Mouse (Mus musculus) cerebellum, postnatal 36 days (tissue): ENCODE measurements around the gene Clstn3.
"Not testable (repeated sequence)": the region's sequence is repeated elsewhere in the genome, so short reads cannot be mapped to it uniquely, and the experiment has no call there.

ENCODE experiments used
- DNase-seq, 2 experiments: peaks; one replicate each; pipeline ENCODE4 v3.0.0; 2021 to 2022; ENCODE audit warnings: mixed read lengths in 2 of 2

Gene Clstn3

GRCm38 (mm10) chr6:124478874-124479572, 14.4 kb upstream of the Clstn3 start:
- no peak for DNase-seq

- DNase-seq: no peak
Measured at GRCm38 (mm10) chr6:124477922-124478651, 13.5 kb upstream of the Clstn3 start.

- DNase-seq: no peak
Measured at GRCm38 (mm10) chr6:124477221-124477655, 12.6 kb upstream of the Clstn3 start.

GRCm38 (mm10) chr6:124476796-124477195, 12.2 kb upstream of the Clstn3 start:
- no peak for DNase-seq

- DNase-seq: no peak
Measured at GRCm38 (mm10) chr6:124476216-124476615, 11.6 kb upstream of the Clstn3 start.

- not testable (repeated sequence) for DNase-seq
Measured at GRCm38 (mm10) chr6:124475335-124476075, 10.9 kb upstream of the Clstn3 start.

- no peak for DNase-seq
Measured at GRCm38 (mm10) chr6:124474621-124475020, 10.0 kb upstream of the Clstn3 start.

- peak; percentile 65 to 70 for DNase-seq
Measured at GRCm38 (mm10) chr6:124472801-124473200, 8.2 kb upstream of the Clstn3 start.

GRCm38 (mm10) chr6:124471783-124472638, 7.4 kb upstream of the Clstn3 start:
- not testable (repeated sequence) for DNase-seq

GRCm38 (mm10) chr6:124471121-124471520, 6.5 kb upstream of the Clstn3 start:
- DNase-seq: no peak

GRCm38 (mm10) chr6:124465729-124466128, 1.1 kb upstream of the Clstn3 start:
- DNase-seq: no peak

- DNase-seq: no peak
Measured at GRCm38 (mm10) chr6:124465299-124465698, 705 bp upstream of the Clstn3 start.

- DNase-seq: peak; percentile 24 to 40
Measured at GRCm38 (mm10) chr6:124463881-124464291, 708 bp downstream of the Clstn3 start.

GRCm38 (mm10) chr6:124459388-124459787, 5.2 kb downstream of the Clstn3 start:
- no peak for DNase-seq

- DNase-seq: peak; percentile 97 to 98
Measured at GRCm38 (mm10) chr6:124458505-124458904, 6.1 kb downstream of the Clstn3 start.

- peak in 1 of 2 experiments; percentile 16 for DNase-seq
Measured at GRCm38 (mm10) chr6:124457827-124458226, 6.8 kb downstream of the Clstn3 start.

GRCm38 (mm10) chr6:124456243-124456642, 8.4 kb downstream of the Clstn3 start:
- DNase-seq: no peak

GRCm38 (mm10) chr6:124453756-124454155, 10.8 kb downstream of the Clstn3 start:
- DNase-seq: no peak

GRCm38 (mm10) chr6:124451995-124452394, 12.6 kb downstream of the Clstn3 start:
- no peak for DNase-seq

GRCm38 (mm10) chr6:124449668-124450383, 14.8 kb downstream of the Clstn3 start:
- DNase-seq: no peak

- no peak for DNase-seq
Measured at GRCm38 (mm10) chr6:124448959-124449667, 15.5 kb downstream of the Clstn3 start.
